Mouse (Mus musculus) embryonic facial prominence, embryonic 12.5 days (tissue): ENCODE measurements around the gene Tspyl4. TPM values are rescaled to one million over a fixed set of nuclear protein-coding genes. Genes with fewer than 3 reads are reported as not detected.
A peak's percentile ranks its signal among the peaks of the same experiment; 100 is the strongest.
"Not testable (repeated sequence)": the region's sequence is repeated elsewhere in the genome, so short reads cannot be mapped to it uniquely, and the experiment has no call there.

Experiments
- ATAC-seq: fragments of 200-750 bp; cut with Nextera tagmentation; 2 replicates; pipeline ENCODE4 v1.8.0; 2017; ENCODE audit not compliant: insufficient number of reproducible peaks, insufficient read depth, low FRiP score, low TSS enrichment
- H3K27ac ChIP-seq: fragments of 300-500 bp; sonication (generic); 2 replicates; pipeline ENCODE4 v1.5.1; 2016; ENCODE audit warnings: mild to moderate bottlenecking
- H3K27me3 ChIP-seq: fragments of 300-500 bp; sonication (generic); 2 replicates; pipeline ENCODE4 v1.6.1; 2016; ENCODE audit warnings: mild to moderate bottlenecking, moderate library complexity
- H3K36me3 ChIP-seq: fragments of 300-500 bp; sonication (generic); 2 replicates; pipeline ENCODE4 v1.6.1; 2016; ENCODE audit warnings: mild to moderate bottlenecking
- H3K4me1 ChIP-seq: fragments of 300-500 bp; sonication (generic); 2 replicates; pipeline ENCODE4 v1.6.1; 2016
- H3K4me2 ChIP-seq: fragments of 300-500 bp; sonication (generic); replicated peaks from 2 replicates; pipeline ENCODE4 v1.6.1; 2016; ENCODE audit warnings: mild to moderate bottlenecking, moderate library complexity
- H3K4me3 ChIP-seq: fragments of 300-500 bp; sonication (generic); 2 replicates; pipeline ENCODE4 v1.5.1; 2016; ENCODE audit warnings: mild to moderate bottlenecking
- H3K9ac ChIP-seq: fragments of 300-500 bp; sonication (generic); 2 replicates; pipeline ENCODE4 v1.6.1; 2016; ENCODE audit warnings: mild to moderate bottlenecking, moderate library complexity
- H3K9me3 ChIP-seq: fragments of 300-500 bp; sonication (generic); 2 replicates; pipeline ENCODE4 v1.6.1; 2016; ENCODE audit warnings: mild to moderate bottlenecking, moderate library complexity
- WGBS: fragments of 180-500 bp; shearing (Covaris S2); methylation state at CpG from one replicate; pipeline ENCODE4 v1.1.7; 2016; 5-methylcytosine and 5-hydroxymethylcytosine counted together
- polyA plus RNA-seq: library from polyadenylated mRNA; unstranded; fragments of >200 nt; fragmentation: Nextera tagmentation; extraction: Ambion mirVana; gene quantifications from 2 replicates; pipeline ENCODE4 v1.2.1, GENCODE M21; 2016

The Tspyl4 gene
- 37.8 and 40.2 TPM in 2 replicates for polyA plus RNA-seq

DNA sequence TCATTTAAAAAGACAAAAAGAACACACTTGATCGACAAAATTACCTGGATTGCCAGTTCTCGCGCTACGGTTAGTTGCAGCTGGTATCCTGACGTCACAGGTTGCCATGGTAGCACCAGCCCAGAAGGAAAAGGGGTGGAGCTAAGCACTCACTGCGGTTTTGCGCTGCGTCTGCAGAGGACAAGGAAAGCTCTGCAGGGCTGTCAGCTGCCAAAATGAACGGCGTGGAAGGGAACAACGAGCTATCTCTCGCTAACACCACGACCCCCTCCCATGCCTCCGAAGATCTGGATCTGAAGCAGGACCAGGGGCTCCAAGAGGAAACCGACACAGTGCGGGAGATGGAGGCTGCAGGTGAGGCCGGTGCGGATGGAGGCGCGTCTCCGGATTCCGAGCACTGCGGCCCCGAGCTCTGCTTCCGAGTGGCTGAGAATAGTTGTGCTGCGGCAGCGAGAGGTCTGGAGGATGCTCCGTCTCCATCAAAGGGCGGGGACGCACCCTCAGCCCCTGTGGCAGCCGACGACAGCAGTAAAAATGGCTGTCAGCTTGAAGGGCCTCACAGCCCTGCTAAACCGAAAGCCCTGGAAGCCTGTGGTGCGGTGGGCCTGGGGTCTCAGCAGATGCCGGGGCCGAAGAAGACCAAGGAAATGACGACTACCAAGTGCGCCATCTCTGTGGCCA lies at the start of gene Tspyl4:
TSS of gene Tspyl4 (plus strand) at position 144 of the 681 bp plus-strand sequence.
- Histone ChIP-seq H3K27ac (peak within 1 kb of the TSS; percentile 85), H3K4me1 (peaks cover 28% of the 10 kb centered on the region), H3K27me3 (no peaks in the 10 kb centered on the region), H3K9ac (peak within 1 kb of the TSS; percentile 69), H3K9me3 (no peaks in the 10 kb centered on the region), H3K4me3 (peak within 1 kb of the TSS; percentile 76), H3K4me2 (peak within 1 kb of the TSS; percentile 86), H3K36me3 (no peaks in the 10 kb centered on the region)
- ATAC-seq, result peak; percentile 92
- under 1% methylated on average over 38 of the region's 38 CpGs for WGBS

DNA sequence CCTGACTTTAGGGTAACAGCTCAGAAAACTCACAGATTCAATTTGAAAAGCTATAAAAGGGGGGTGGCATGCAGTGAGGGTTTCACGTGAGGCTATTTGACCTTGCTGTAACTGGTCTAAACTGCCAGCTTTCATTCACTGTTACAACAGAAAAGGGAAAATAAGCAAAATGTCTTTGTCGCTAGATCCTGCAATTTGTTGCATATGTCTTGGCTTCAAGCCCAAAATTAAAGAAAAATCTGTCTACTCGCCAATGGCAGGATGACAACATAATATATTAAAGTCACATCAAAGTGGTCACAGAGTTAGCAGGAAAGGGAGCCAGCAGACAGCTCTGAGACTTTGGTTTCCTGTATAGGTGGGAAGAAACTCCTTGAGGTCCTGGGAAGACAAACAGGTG lies 49.5 kb upstream of the Tspyl4 start:
- 41% methylated on average over 3 of the region's 3 CpGs for WGBS
- Histone ChIP-seq H3K27me3 (no peaks in the 10 kb centered on the region), H3K9ac (no peak overlapping the region)

DNA sequence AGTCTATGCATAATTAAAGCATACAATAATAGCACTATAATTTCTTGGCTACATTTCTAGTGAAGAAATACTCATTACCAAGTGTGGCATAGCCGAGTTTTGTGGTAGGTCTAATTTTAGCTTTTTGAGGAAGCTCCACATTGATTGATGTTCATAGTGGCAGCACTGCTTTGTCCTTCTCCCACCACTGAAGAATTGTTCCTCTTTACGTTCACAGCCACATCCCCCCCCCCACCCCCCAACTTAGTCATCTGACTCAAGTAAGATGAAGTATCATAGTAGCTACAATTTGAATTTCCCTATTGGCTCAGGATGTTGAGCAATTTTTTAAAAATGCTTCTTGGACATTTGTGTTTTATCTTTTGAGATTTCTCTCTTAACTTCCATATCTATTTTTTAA lies 47.6 kb upstream of the Tspyl4 start:
- Histone ChIP-seq H3K27me3 (no peaks in the 10 kb centered on the region), H3K4me2 (no peak overlapping the region), H3K36me3 (no peaks in the 10 kb centered on the region), H3K9ac (no peak overlapping the region), H3K9me3 (no peaks in the 10 kb centered on the region), H3K4me1 (no peaks in the 10 kb centered on the region), H3K4me3 (no peak overlapping the region), H3K27ac (no peak overlapping the region)
- WGBS, result 63% methylated on average over 2 of the region's 2 CpGs
- ATAC-seq, result no peak

More for the DNA sequence above, 49.5 kb upstream of the Tspyl4 start:
- no peaks in the 10 kb centered on the region for H3K36me3 ChIP-seq
- H3K4me3 ChIP-seq, result no peak overlapping the region
- H3K27ac ChIP-seq, result no peak overlapping the region
- ATAC-seq, result no peak
- no peaks in the 10 kb centered on the region for H3K9me3 ChIP-seq
- no peaks in the 10 kb centered on the region for H3K4me1 ChIP-seq
- H3K4me2 ChIP-seq, result no peak overlapping the region

DNA sequence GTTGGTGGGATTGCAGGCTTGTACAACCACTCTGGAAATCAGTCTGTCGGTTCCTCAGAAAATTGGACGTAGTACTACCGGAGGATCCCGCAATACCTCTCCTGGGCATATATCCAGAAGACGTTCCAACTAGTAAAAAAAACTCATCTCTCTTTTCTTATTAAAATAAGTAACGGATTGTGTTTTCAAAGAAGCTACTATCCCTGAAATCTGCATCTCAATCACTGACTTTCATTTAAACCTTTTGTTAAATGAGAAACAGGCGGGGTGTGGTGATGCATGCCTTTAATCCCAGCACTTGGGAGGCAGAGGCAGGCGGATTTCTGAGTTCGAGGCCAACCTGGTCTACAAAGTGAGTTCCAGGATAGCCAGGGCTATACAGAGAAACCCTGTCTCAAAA lies 44.4 kb upstream of the Tspyl4 start:
- H3K36me3 ChIP-seq, H3K27ac ChIP-seq, H3K9me3 ChIP-seq, H3K4me1 ChIP-seq, ATAC-seq, H3K27me3 ChIP-seq, H3K9ac ChIP-seq, H3K4me3 ChIP-seq, H3K4me2 ChIP-seq: not testable (repeated sequence)
- 90% methylated on average over 9 of the region's 9 CpGs for WGBS

DNA sequence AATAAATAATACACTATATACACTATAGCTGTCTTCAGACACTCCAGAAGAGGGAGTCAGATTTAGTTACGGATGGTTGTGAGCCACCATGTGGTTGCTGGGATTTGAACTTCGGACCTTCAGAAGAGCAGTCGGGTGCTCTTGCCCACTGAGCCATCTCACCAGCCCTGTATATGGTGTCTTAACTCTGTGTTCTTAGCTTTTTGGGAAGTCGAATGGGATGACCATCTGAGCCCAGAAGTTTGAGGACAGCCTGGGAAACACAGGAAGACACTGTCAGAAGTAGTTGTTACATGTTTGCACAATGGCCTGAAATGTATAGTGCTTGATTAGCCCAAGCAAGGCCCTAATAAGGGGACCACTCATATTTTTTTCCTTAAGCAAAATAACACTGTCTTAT lies 32.1 kb upstream of the Tspyl4 start:
- no peak overlapping the region for H3K9ac ChIP-seq
- H3K27ac ChIP-seq, result no peak overlapping the region
- no peak for ATAC-seq
- H3K36me3 ChIP-seq, result no peaks in the 10 kb centered on the region
- WGBS, result 82% methylated on average over 4 of the region's 4 CpGs
- H3K4me2 ChIP-seq, result no peak overlapping the region
- no peaks in the 10 kb centered on the region for H3K9me3 ChIP-seq
- no peaks in the 10 kb centered on the region for H3K27me3 ChIP-seq
- H3K4me1 ChIP-seq, result no peaks in the 10 kb centered on the region
- no peak overlapping the region for H3K4me3 ChIP-seq

DNA sequence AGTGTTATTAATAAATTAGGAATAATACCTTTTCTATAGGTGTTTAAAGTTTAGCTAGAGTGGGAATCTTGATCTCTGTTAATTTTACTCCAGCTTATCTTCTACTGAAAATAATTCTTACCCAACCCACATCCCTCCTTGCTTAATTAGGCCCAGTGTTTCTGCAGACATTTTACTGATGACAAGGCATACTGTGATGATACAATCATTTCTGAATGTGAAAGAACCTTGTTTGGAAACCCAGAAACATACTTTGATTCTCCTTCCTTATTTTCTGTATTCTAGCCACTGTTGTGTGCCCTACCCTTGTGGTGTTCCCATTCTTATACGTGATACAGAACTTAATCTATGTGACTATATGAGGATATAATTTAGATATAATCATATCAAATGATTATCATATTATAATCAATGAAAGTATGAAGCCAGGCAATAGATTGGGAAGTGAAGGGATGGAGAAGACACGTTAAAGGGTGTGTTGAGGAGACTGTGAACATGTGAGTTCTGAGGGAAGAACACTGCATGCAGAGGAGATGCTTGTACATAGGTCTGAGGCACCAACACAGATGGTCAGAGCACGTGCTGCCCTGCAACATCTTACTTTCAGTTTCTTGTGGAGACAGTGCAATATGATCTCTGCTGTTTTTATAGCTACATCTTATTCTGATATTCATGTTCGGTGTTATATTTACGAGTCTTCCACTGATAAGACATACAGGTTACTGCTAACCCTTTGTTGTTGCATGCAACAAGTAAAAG lies 29.8 kb upstream of the Tspyl4 start:
- H3K36me3 ChIP-seq, result no peaks in the 10 kb centered on the region
- no peaks in the 10 kb centered on the region for H3K27me3 ChIP-seq
- H3K27ac ChIP-seq, result no peak overlapping the region
- H3K9me3 ChIP-seq, result no peaks in the 10 kb centered on the region
- WGBS, result 71% methylated on average over 5 of the region's 5 CpGs
- no peak overlapping the region for H3K9ac ChIP-seq
- H3K4me2 ChIP-seq, result no peak overlapping the region
- H3K4me1 ChIP-seq, result no peaks in the 10 kb centered on the region
- H3K4me3 ChIP-seq, result no peak overlapping the region
- no peak for ATAC-seq

DNA sequence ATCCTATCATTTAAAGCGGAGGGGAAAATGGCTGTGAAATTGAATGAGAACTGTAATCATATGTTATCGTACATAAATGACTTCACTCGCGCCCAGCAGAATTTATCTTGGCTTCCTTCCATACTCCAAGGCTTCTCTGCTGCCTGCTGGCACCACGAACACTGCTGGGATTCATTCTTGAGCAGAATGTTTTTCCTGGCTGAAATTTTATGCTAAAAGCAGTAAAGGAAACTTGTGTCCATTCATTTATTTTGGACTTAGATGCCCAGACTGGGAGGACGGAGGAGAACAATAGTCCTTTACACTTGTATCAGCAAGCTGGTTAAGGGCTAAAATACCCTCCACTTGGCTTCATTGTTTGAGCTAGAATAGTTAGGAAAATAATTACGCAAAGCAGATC lies 25.6 kb upstream of the Tspyl4 start:
- no peak for ATAC-seq
- Histone ChIP-seq H3K4me2 (no peak overlapping the region), H3K27ac (no peak overlapping the region), H3K4me3 (no peak overlapping the region), H3K9ac (no peak overlapping the region), H3K36me3 (no peaks in the 10 kb centered on the region), H3K9me3 (no peaks in the 10 kb centered on the region), H3K4me1 (no peaks in the 10 kb centered on the region), H3K27me3 (no peaks in the 10 kb centered on the region)
- 47% methylated on average over 7 of the region's 7 CpGs for WGBS

DNA sequence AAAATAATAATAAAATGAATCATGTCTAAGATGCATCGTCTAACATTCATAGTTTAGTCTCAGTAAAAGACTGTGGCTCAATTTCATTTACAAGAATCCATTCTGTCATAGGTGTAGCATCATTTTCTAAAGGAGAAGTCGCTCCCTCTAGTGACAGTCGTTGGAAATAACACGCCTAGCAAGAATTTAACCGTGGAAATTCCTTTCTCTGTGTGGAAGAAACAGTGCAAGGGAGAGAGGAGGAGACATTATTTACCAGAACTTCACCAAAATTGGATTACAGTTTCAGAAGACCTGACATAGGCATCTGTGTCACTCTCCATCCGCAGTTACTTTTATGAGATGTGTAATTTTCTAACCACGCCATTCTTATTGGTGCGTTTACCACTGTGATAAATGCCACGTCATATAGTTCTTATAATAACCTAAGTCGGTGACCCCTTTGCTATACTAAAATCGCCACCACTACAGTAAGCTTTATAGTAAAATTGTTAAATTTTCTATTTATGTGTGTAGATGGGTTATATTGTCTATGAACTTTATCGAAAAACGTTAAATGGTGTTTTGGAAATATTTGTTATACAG lies 16.6 kb upstream of the Tspyl4 start:
- Histone ChIP-seq H3K9ac (no peak overlapping the region), H3K9me3 (no peaks in the 10 kb centered on the region), H3K4me3 (no peak overlapping the region), H3K36me3 (no peaks in the 10 kb centered on the region; the same call in 1 of the 2 replicates), H3K4me2 (peak overlapping the region; percentile 41), H3K4me1 (peaks cover 8% of the 10 kb centered on the region), H3K27ac (no peak overlapping the region), H3K27me3 (no peaks in the 10 kb centered on the region)
- 27% methylated on average over 13 of the region's 13 CpGs for WGBS
- ATAC-seq, result no peak

DNA sequence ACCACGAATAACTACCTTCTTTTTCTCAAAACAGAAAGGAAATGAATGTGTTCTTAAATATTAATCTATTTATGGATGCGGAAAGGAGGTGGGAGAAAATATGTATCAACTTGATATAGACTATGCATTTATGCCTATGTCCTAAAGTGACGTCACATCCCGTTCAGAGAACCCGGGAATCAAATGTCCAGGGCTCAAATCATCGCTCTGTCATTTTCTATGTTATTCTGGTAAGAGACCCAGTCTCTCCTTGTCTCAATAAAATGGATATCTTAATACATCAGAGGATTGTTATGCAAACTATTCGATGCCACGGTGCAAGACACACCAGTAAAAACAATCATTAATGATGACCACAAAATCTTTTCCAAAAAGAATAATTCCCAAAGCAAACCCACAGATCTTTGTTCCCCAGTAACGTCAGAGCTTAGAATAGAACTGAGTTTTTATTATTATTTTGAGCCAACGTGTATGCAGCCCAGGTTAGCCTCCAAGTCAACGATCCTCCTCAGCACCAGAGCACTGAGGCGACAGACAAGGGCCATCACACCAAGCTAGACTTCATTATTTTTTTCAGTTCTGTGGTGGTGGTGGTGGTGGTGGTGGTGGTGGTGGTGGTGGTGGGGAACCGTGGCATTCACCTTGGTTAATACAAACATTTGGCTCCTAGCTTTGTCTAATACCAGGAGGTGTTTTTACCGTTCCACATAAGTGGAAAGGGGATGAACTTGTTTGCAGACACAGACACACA lies 15.9 kb upstream of the Tspyl4 start:
- H3K27me3 ChIP-seq, result no peaks in the 10 kb centered on the region
- no peaks in the 10 kb centered on the region; the same call in 1 of the 2 replicates for H3K36me3 ChIP-seq
- peak overlapping the region; percentile 80 for H3K27ac ChIP-seq
- H3K9ac ChIP-seq, result peak overlapping the region; percentile 92
- peak overlapping the region; percentile 99 for H3K4me3 ChIP-seq
- peaks cover 8% of the 10 kb centered on the region for H3K4me1 ChIP-seq
- H3K4me2 ChIP-seq, result peak overlapping the region; percentile 75
- ATAC-seq, result peak; percentile 28; the same call in 1 of the 2 replicates
- 20% methylated on average over 14 of the region's 14 CpGs for WGBS
- no peaks in the 10 kb centered on the region for H3K9me3 ChIP-seq

DNA sequence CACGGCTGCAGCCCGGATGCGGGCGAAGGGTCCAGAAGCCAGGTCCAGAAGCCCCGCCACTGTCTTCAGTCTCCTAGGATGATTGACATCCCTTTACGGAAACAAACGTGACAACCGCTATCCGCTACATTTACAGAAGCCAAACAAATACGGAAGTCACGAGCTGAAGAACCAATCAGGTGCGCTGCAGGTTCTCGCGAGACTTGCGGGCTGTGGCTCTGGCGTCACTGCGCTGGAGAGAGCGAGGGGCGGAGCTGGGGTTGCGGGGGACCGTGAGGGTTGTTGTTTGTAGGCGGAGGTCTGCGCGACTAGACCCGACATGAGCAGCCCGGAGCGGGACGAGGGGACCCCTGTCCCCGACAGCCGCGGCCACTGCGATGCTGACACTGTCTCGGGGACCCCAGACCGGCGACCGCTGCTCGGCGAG lies 15.3 kb upstream of the Tspyl4 start, which contains the start of gene Tspyl1:
TSS of gene Tspyl1 (plus strand) at position 229 of the 427 bp plus-strand sequence.
- Histone ChIP-seq H3K4me2 (peak within 1 kb of the TSS; percentile 75), H3K9ac (peak within 1 kb of the TSS; percentile 92), H3K4me1 (peaks cover 8% of the 10 kb centered on the region), H3K4me3 (peak within 1 kb of the TSS; percentile 99), H3K27me3 (no peaks in the 10 kb centered on the region), H3K36me3 (no peaks in the 10 kb centered on the region; the same call in 1 of the 2 replicates), H3K9me3 (no peaks in the 10 kb centered on the region), H3K27ac (peak within 1 kb of the TSS; percentile 80)
- WGBS, result under 1% methylated on average over 38 of the region's 38 CpGs
- peak; percentile 97 for ATAC-seq
